Mouse (Mus musculus) CH12.LX (cell line): Measurements from ENCODE around the gene Casp8ap2. TPM values are rescaled to one million over a fixed set of nuclear protein-coding genes. Genes with fewer than 3 reads are reported as not detected.

Source experiments
- DNase-seq: peaks from one replicate; pipeline ENCODE4 v3.0.0-alpha.2; 2013; ENCODE audit errors: extremely low read depth
- H3K27ac ChIP-seq: 2 replicates; pipeline ENCODE4 v1.5.1; 2012; ENCODE audit warnings: low read depth, mild to moderate bottlenecking, control low read depth, moderate library complexity; ENCODE audit not compliant: insufficient read depth
- H3K27me3 ChIP-seq: replicated peaks from 2 replicates; pipeline ENCODE3; 2012; ENCODE audit warnings: inconsistent platforms
- H3K36me3 ChIP-seq, 2 experiments: replicated peaks in 1 of 2; 2 replicates each; pipeline versions ENCODE3 to v1.6.1; 2012; ENCODE audit warnings: inconsistent platforms in 1 of 2, low read length in 1 of 2, mild to moderate bottlenecking in 1 of 2, mixed read lengths in 1 of 2, moderate library complexity in 1 of 2; ENCODE audit not compliant: control insufficient read depth in 1 of 2, insufficient read depth in 1 of 2
- H3K4me1 ChIP-seq, 2 experiments: 2 replicates each; pipeline ENCODE4 v1.6.1; 2012; ENCODE audit warnings: inconsistent platforms in 1 of 2, moderate library complexity in 1 of 2; ENCODE audit not compliant: insufficient read depth in 2 of 2, control insufficient read depth in 1 of 2
- H3K4me2 ChIP-seq: 2 replicates; pipeline ENCODE4 v1.6.1; 2012; ENCODE audit warnings: low read depth, mild to moderate bottlenecking, control low read depth; ENCODE audit not compliant: poor library complexity, insufficient read depth, severe bottlenecking
- H3K4me3 ChIP-seq, 3 experiments: fragments of 150-350 bp in 1 of 3; sonication (generic) in 1 of 3; replicated peaks in 1 of 3; 2 replicates each; pipeline versions ENCODE3 to v1.5.1; 2011 to 2012; ENCODE audit warnings: low read depth in 2 of 3, low read length in 2 of 3, mild to moderate bottlenecking in 2 of 3, moderate library complexity in 2 of 3, control low read depth in 1 of 3, improper control_type of control experiment in 1 of 3, inconsistent platforms in 1 of 3, mixed read lengths in 1 of 3; ENCODE audit not compliant: poor library complexity in 1 of 3
- H3K79me2 ChIP-seq: replicated peaks from 2 replicates; pipeline ENCODE4 v1.6.1; 2012; ENCODE audit warnings: mild to moderate bottlenecking, moderate library complexity; ENCODE audit not compliant: control insufficient read depth, poor library complexity, insufficient read depth, severe bottlenecking; ENCODE audit errors: extremely low read depth
- H3K9ac ChIP-seq: 2 replicates; pipeline ENCODE4 v1.6.1; 2012; ENCODE audit warnings: low read depth, mild to moderate bottlenecking, control low read depth, moderate library complexity; ENCODE audit not compliant: insufficient read depth
- H3K9me3 ChIP-seq: replicated peaks from 2 replicates; pipeline ENCODE3; 2012; ENCODE audit warnings: low read length, inconsistent platforms, mixed read lengths
- BHLHE40 ChIP-seq: IDR thresholded peaks from 2 replicates; pipeline ENCODE4 v1.6.1; 2011; ENCODE audit warnings: mild to moderate bottlenecking, low read depth, low read length, improper control_type of control experiment
- CHD2 ChIP-seq: IDR thresholded peaks from 2 replicates; pipeline ENCODE4 v1.6.1; 2011; ENCODE audit warnings: low read length, improper control_type of control experiment
- CTCF ChIP-seq, 2 experiments: IDR thresholded peaks in 1 of 2; conservative IDR thresholded peaks in 1 of 2; 2 replicates each; pipeline ENCODE4 v1.5.1; 2011 to 2012; ENCODE audit warnings: low read depth in 2 of 2, low read length in 2 of 2, improper control_type of control experiment in 1 of 2, inconsistent platforms in 1 of 2, mild to moderate bottlenecking in 1 of 2, moderate library complexity in 1 of 2
- E2F4 ChIP-seq: IDR thresholded peaks from 2 replicates; pipeline ENCODE4 v1.6.1; 2011; ENCODE audit warnings: low read depth, low read length, improper control_type of control experiment; ENCODE audit not compliant: insufficient replicate concordance
- ELF1 ChIP-seq: IDR thresholded peaks from 2 replicates; pipeline ENCODE4 v1.6.1; 2014; ENCODE audit warnings: low read depth, mild to moderate bottlenecking, inconsistent platforms, low read length, improper control_type of control experiment
- EP300 ChIP-seq: IDR thresholded peaks from 2 replicates; pipeline ENCODE4 v1.6.1; 2011; ENCODE audit warnings: low read length, improper control_type of control experiment
- ETS1 ChIP-seq: conservative IDR thresholded peaks from 2 replicates; pipeline ENCODE4 v1.6.1; 2012; ENCODE audit warnings: low read depth, mild to moderate bottlenecking, inconsistent platforms, low read length, improper control_type of control experiment, moderate library complexity
- HCFC1 ChIP-seq: IDR thresholded peaks from 2 replicates; pipeline ENCODE4 v1.6.1; 2012; ENCODE audit warnings: low read depth, mild to moderate bottlenecking, inconsistent platforms, low read length, improper control_type of control experiment
- JUND ChIP-seq: conservative IDR thresholded peaks from 2 replicates; pipeline ENCODE4 v1.6.1; 2011; ENCODE audit warnings: low read depth, low read length, improper control_type of control experiment
- MAFK ChIP-seq: IDR thresholded peaks from 2 replicates; pipeline ENCODE4 v1.6.1; 2011; ENCODE audit warnings: low read length, improper control_type of control experiment; ENCODE audit not compliant: insufficient replicate concordance
- MEF2A ChIP-seq: IDR thresholded peaks from 2 replicates; pipeline ENCODE4 v1.6.1; 2014; ENCODE audit warnings: low read depth, mild to moderate bottlenecking, inconsistent platforms, low read length, improper control_type of control experiment, borderline replicate concordance
- MXI1 ChIP-seq: IDR thresholded peaks from 2 replicates; pipeline ENCODE4 v1.6.1; 2011; ENCODE audit warnings: mild to moderate bottlenecking, low read depth, low read length, improper control_type of control experiment
- POLR2AphosphoS2 ChIP-seq: IDR thresholded peaks from 2 replicates; pipeline ENCODE4 v1.6.1; 2011; ENCODE audit warnings: low read depth, low read length, improper control_type of control experiment
- RCOR1 ChIP-seq: conservative IDR thresholded peaks from 2 replicates; pipeline ENCODE4 v1.6.1; 2012; ENCODE audit warnings: low read depth, mild to moderate bottlenecking, inconsistent platforms, low read length, improper control_type of control experiment
- SIN3A ChIP-seq: IDR thresholded peaks from 2 replicates; pipeline ENCODE4 v1.6.1; 2012; ENCODE audit warnings: low read length, improper control_type of control experiment, inconsistent platforms
- SMC3 ChIP-seq: IDR thresholded peaks from 2 replicates; pipeline ENCODE4 v1.6.1; 2011; ENCODE audit warnings: low read depth, low read length, improper control_type of control experiment
- USF1 ChIP-seq: IDR thresholded peaks from 2 replicates; pipeline ENCODE4 v1.6.1; 2014; ENCODE audit warnings: low read depth, mild to moderate bottlenecking, inconsistent platforms, low read length, improper control_type of control experiment
- ZNF384 ChIP-seq: IDR thresholded peaks from 2 replicates; pipeline ENCODE4 v1.6.1; 2012; ENCODE audit warnings: low read depth, low read length, improper control_type of control experiment, inconsistent platforms
- dilution Hi-C: fragments of 300-500 bp; cut with MboI; formaldehyde crosslinking; loops from 2 replicates; pipeline ENCODE4 v1.14.3; 2020; ENCODE audit warnings: low sequenced_read_pairs; ENCODE audit not compliant: extremely low pct_unique_long_range_greater_than_20kb, extremely low pct_ligation_motif_present
- in situ Hi-C: fragments of 300-500 bp; cut with MboI; formaldehyde crosslinking; loops from 3 replicates; pipeline ENCODE4 v1.14.3; 2019; ENCODE audit warnings: low sequenced_read_pairs, low pct_ligation_motif_present, low pct_unique_long_range_greater_than_20kb, mixed read lengths
- polyA plus RNA-seq: library from polyadenylated mRNA; unstranded; fragments of >175 nt; gene quantifications from 2 replicates; pipeline ENCODE4 v1.2.1, GENCODE M21; 2012; ENCODE audit warnings: low read depth; ENCODE audit not compliant: insufficient read length
- total RNA-seq, 2 experiments: library from RNA; depleted of rRNA; stranded (reverse); fragments of 300-350 nt in 1 of 2; fragments of >200 nt in 1 of 2; gene quantifications; 2 replicates each; pipeline ENCODE4 v1.2.3; 2012 to 2014

The Casp8ap2 gene
- total and polyA plus RNA-seq, 3 experiments: 26.3 to 43.4 (median 27.2) TPM

DNA sequence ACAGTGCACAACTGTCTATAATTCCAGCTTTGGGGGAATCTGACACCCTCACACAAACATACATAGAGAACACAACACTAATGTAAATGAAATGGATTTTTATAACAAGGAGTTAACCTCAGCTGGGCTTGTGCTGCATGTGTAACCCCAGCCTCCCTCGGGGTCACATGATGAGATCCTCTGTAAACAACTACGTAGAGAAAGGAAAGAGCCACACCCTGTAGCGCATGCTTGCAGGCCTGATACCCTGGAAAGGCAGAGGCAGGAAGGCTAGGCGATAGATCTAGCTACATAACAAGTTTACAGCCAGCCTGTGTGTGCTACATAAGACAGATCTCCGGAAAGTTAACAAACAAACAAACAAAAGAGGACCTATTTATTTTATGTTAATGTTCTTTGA, 36.4 kb downstream of the Casp8ap2 start:
- dilution Hi-C loops (no loop called here), in situ Hi-C loops (no loop called here)
- no peaks in the 10 kb centered on the region for H3K27me3 ChIP-seq
- no peak overlapping the region for H3K4me2 ChIP-seq
- H3K79me2 ChIP-seq: no peaks in the 10 kb centered on the region
- no peak overlapping the region for H3K4me3 ChIP-seq
- peaks cover 0 to 8% of the 10 kb centered on the region in 2 experiments; a peak in 1 of 4 replicates for H3K4me1 ChIP-seq
- TF ChIP-seq MEF2A (no peak), EP300 (no peak), ZNF384 (no peak), USF1 (no peak), SMC3 (no peak), ELF1 (no peak), JUND (no peak), RCOR1 (no peak), POLR2AphosphoS2 (no peak), SIN3A (no peak), MXI1 (no peak), HCFC1 (no peak), MAFK (no peak), BHLHE40 (no peak), CHD2 (no peak)
- peaks cover 17 to 64% of the 10 kb centered on the region in 2 experiments for H3K36me3 ChIP-seq
- no peaks in the 10 kb centered on the region for H3K9me3 ChIP-seq
- no peak for DNase-seq
- no peak overlapping the region for H3K27ac ChIP-seq
- no peak overlapping the region for H3K9ac ChIP-seq

DNA sequence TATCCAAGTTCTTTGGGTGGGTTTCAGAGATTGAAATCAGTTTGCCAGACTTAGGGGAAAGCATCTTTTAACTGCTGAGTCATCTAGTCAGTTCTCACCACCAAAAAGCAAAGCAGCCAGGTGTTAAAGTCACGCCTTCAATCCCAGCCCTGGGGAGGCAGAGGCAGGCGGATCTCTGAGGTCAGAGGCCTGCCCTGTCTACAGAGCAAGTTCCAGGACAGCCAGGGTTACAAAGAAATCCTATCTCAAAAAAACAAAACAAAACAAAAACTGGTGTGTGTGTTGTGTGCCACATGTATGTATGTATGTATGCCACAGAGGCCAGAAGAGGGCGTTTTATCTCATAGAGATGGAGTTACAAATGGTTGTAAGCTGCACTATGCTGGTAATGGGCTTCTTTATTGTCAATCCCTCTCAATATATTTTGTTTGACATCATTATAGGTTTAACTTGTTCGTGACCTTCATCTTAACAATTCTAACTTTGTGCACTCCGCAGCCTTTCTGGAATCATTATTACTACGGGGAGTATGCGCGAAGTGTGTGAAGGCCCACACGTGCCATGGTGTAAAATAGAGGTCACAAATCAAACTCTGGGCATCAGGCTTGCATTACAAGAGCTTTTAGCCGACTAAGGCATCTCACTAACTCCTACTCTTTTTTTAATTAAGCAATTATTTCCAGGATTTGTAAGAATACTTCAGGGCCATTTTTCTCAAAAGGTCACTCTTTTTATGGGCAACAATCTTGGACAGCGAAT, 41.1 kb downstream of the Casp8ap2 start:
- peak; percentile 37 for DNase-seq
- H3K79me2 ChIP-seq: peaks cover 43% of the 10 kb centered on the region
- H3K27me3 ChIP-seq: no peaks in the 10 kb centered on the region
- H3K9me3 ChIP-seq: no peaks in the 10 kb centered on the region
- dilution Hi-C loops: no loop called here
- H3K4me2 ChIP-seq: peak overlapping the region; percentile 47
- peaks cover 0 to 22% of the 10 kb centered on the region in 2 experiments; a peak in 2 of 4 replicates for H3K4me1 ChIP-seq
- peak in 1 of 2 experiments; percentile 28; a peak in 1 of 4 replicates for TF ChIP-seq CTCF (conservative IDR thresholded peaks at IDR 0.05 in 1 of 2, IDR thresholded peaks at IDR 0.05 in 1 of 2; ENCODE audit: low read depth in 2 of 2, low read length in 2 of 2)
- no peak for TF ChIP-seq CHD2
- no peak; the same call in 1 of the 2 replicates for TF ChIP-seq ETS1
- TF ChIP-seq E2F4: 0 out of 2 replicates have a peak, but pooled peaks have one; percentile 13
- peak overlapping the region; percentile 39 to 85 (median 57) for H3K4me3 ChIP-seq
- in situ Hi-C loops: no loop called here
- peak overlapping the region; percentile 35 for H3K9ac ChIP-seq
- peak overlapping the region; percentile 57; the same call in 1 of the 2 replicates for H3K27ac ChIP-seq
- H3K36me3 ChIP-seq: peaks cover 6 to 49% of the 10 kb centered on the region in 2 experiments
